Mouse (Mus musculus) T-helper 1 cell (primary cell): Measurements from ENCODE around the gene Olfr446.

Experiments used
- in situ Hi-C: fragments of 300-600 bp; cut with MboI, MseI; formaldehyde crosslinking; loops from one replicate; pipeline ENCODE4 v1.15.1; 2025; ENCODE audit warnings: high pct_unique_total_duplicates

Gene Olfr446

GRCm38 (mm10) chr6:42921077-42921476 is at the start of gene Olfr446:
Gene Olfr446 (plus strand): TSS chr6:42921377.
- in situ Hi-C loops = no loop called here

GRCm38 (mm10) chr6:42876323-42876722 is 44.9 kb upstream of the Olfr446 start:
- in situ Hi-C loops = no loop called here

DNA sequence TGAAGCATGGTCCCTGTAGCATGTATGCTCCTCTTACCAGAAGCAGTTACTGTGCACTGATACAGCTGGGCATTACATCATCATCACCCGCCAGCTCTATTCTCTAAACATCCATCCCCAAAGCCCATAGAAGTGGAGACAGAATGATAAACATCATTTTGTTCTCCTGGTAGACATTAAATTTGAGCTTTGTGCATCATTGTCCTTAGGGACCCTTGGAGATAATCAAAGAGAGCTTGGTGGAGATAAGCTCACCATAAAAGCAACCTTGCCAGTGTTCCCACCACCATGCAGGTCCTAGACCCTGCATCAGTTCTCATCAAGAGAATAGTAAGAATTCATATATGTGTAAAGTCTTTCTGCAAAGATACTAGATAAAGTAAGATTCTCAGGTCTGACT is 31.0 kb upstream of the Olfr446 start, which contains the start of gene Olfr448:
Gene Olfr448 (plus strand): TSS at position 301 of the 400 bp plus-strand sequence.
- in situ Hi-C loops = no loop called here

GRCm38 (mm10) chr6:42900345-42900744 is 20.8 kb upstream of the Olfr446 start:
- in situ Hi-C loops = no loop called here

DNA sequence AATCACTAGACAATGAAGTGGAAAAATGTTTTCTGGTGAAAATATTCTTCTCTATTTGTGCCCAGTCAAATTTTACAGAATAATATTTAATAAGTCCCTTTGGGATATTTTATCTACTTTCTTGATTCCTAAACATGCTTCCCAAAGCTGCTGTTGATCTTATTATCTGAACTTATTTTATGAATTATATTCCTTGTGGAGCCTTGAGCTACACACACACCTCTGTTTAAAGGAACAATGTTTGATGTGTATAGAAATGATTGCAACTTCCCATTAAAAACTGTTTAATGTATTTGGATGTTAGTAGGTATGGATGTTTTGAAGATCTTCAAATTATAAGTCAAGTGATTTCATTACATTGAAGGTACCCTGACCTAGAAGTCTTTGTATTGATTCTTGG is 12.6 kb upstream of the Olfr446 start, which contains the start of gene Olfr447:
Gene Olfr447 (plus strand): TSS at position 301 of the 400 bp plus-strand sequence.
- in situ Hi-C loops = no loop called here

DNA sequence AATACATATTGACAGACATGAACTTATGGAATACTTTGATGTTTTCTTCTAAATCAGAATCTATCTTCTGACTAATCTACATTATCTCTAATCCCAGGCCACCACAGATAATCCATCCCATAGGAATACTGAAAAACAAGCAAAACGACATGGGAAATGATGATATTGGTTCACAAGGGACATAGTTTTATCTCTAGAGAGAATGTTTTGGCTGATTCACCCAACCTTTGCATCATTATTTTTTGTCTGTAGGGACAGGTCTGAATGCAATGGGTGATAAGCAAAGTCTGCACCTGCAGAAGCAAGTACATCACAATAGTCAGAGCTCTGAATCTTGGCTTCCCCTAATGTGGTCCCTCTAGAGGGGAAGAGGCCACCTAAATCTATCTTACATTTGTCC is 27.6 kb downstream of the Olfr446 start, which contains the start of gene Olfr444:
Gene Olfr444 (plus strand): TSS at position 301 of the 400 bp plus-strand sequence.
- in situ Hi-C loops = no loop called here

- in situ Hi-C loops = no loop called here
Observed at GRCm38 (mm10) chr6:42980377-42980776, 59.2 kb downstream of the Olfr446 start.
